Mouse (Mus musculus) ES-E14 (cell line): ENCODE measurements around the gene Pbx3.

Experiments
- MAFK ChIP-seq: IDR thresholded peaks from 2 replicates; pipeline ENCODE4 v1.6.1; 2014; ENCODE audit warnings: mild to moderate bottlenecking, low read depth, low read length, inconsistent platforms; ENCODE audit not compliant: insufficient read depth
- ZC3H11A ChIP-seq: IDR thresholded peaks from 2 replicates; pipeline ENCODE4 v1.6.1; 2012; ENCODE audit warnings: low read depth, mild to moderate bottlenecking, inconsistent platforms, low read length, borderline replicate concordance

- TF ChIP-seq ZC3H11A (no peak), MAFK (no peak)
Measured at GRCm38 (mm10) chr2:34234274-34234673, 138.7 kb downstream of the Pbx3 start.
